Mouse (Mus musculus): ENCODE measurements around the gene Ciao2a. TPM values are rescaled to one million over a fixed set of nuclear protein-coding genes. Genes with fewer than 3 reads are reported as not detected.
A peak's percentile ranks its signal among the peaks of the same experiment; 100 is the strongest.

The Ciao2a gene
- polyA plus RNA-seq (2011; ENCODE audit: insufficient read depth, insufficient read length, low replicate concordance, missing spikeins), result 27.0 and 37.6 TPM in 2 replicates

DNA sequence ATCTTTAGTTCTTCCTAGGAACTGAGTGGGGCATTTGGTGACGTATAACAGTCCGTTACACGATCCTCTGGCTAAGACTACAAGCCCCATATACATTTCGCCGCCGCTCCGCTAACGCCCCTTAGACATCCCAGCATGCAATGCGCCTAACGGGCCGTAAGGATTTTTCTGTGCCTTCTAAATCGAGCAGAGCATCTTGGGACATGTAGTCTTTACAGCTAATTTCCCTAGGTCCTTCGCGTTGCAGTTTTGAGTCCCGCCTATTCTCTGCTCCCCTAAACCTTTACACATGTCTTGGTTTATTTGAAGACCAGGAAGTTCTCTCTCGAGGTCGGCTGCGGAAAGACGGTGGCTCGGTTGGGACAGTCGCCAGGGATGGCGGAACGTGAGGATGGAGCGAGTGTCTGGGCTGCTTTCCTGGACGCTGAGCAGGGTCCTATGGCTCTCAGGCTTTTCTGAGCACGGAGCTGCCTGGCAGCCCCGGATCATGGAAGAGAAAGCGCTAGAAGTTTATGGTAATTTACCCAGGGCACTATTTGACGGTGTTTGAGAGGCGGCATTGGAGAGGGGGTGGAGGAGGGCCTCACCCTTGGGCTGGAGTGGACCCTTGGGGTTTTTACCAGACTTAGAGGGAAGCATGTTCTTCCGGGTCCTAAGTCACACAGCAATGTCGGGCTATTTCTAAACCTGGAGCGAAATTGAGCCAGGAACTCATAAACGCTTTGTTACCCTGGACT, at the start of gene Ciao2a, which contains the start of gene Snx1:
Ciao2a (plus strand) TSS at position 156 of the 737 bp plus-strand sequence.
Snx1 (minus strand) TSS at position 132 of the 737 bp plus-strand sequence.
- WGBS, result under 1% methylated on average over 34 of the region's 34 CpGs
- H3K27ac ChIP-seq (ENCODE audit: control insufficient read depth, insufficient read depth, low read depth, low read length, poor library complexity), result peak within 1 kb of the TSS; percentile 74
- TF ChIP-seq CTCF (IDR thresholded peaks at IDR 0.05; ENCODE audit: control insufficient read depth, insufficient read depth, low read length) (no peak), POLR2A (IDR thresholded peaks at IDR 0.05; ENCODE audit: borderline replicate concordance, control insufficient read depth, low read depth, low read length) (peak; percentile 80)
- H3K4me1 ChIP-seq (ENCODE audit: control insufficient read depth, insufficient read depth, low read length), result peaks cover 3% of the 10 kb centered on the region
- peak within 1 kb of the TSS; percentile 74 for H3K4me3 ChIP-seq (replicated peaks; ENCODE audit: control insufficient read depth, low read depth, low read length)

DNA sequence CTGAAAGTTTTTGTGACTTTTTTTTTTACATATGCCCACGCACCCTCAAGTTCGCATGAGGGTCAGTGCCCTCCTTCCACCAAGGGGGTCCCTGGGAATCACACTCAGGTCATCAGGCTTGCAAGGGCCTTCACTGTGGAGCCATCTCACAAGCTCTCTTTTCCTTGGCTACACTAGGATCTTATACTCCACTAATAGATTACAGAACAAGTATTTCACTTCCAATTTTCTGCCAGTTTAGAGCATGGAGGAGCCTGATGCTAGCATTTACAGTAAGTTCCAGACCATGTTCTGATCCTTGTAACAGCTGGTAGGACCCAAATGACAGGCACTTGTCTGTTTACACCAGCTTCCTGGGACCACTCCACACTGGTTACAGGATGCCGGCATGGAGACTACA, 48.3 kb upstream of the Ciao2a start:
- Histone ChIP-seq H3K4me3 (replicated peaks; ENCODE audit: control insufficient read depth, low read depth, low read length) (no peak overlapping the region), H3K27ac (ENCODE audit: control insufficient read depth, insufficient read depth, low read depth, low read length, poor library complexity) (no peak overlapping the region), H3K4me1 (ENCODE audit: control insufficient read depth, insufficient read depth, low read length) (no peaks in the 10 kb centered on the region)
- no peak for TF ChIP-seq CTCF (IDR thresholded peaks at IDR 0.05; ENCODE audit: control insufficient read depth, insufficient read depth, low read length)
- WGBS, result 72% methylated on average over 3 of the region's 3 CpGs

DNA sequence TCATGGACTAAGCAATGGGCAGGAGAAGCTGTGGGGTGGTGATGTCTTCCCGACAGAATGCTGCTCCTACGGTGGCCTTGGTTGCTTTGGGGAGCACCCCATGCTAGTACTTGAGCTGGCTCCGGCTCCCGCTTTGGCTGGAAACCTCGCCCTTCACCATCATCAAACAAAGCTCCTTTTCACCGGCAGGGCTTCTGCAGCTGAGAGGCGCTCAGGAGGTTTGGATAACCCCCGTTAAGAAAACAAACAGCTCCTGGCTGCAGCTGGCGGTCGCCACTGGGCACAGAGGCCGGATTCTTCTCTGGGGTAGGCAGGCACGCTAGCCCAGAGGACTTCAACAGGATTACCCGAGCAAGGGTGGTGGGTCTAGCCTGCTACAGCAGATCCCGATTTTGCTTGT, 47.9 kb upstream of the Ciao2a start:
- 47% methylated on average over 14 of the region's 14 CpGs for WGBS
- no peak overlapping the region for H3K4me3 ChIP-seq (replicated peaks; ENCODE audit: control insufficient read depth, low read depth, low read length)
- no peak overlapping the region for H3K27ac ChIP-seq (ENCODE audit: control insufficient read depth, insufficient read depth, low read depth, low read length, poor library complexity)
- no peak for TF ChIP-seq POLR2A (IDR thresholded peaks at IDR 0.05; ENCODE audit: borderline replicate concordance, control insufficient read depth, low read depth, low read length)
- TF ChIP-seq CTCF (IDR thresholded peaks at IDR 0.05; ENCODE audit: control insufficient read depth, insufficient read depth, low read length), result no peak
- H3K4me1 ChIP-seq (ENCODE audit: control insufficient read depth, insufficient read depth, low read length), result no peaks in the 10 kb centered on the region

DNA sequence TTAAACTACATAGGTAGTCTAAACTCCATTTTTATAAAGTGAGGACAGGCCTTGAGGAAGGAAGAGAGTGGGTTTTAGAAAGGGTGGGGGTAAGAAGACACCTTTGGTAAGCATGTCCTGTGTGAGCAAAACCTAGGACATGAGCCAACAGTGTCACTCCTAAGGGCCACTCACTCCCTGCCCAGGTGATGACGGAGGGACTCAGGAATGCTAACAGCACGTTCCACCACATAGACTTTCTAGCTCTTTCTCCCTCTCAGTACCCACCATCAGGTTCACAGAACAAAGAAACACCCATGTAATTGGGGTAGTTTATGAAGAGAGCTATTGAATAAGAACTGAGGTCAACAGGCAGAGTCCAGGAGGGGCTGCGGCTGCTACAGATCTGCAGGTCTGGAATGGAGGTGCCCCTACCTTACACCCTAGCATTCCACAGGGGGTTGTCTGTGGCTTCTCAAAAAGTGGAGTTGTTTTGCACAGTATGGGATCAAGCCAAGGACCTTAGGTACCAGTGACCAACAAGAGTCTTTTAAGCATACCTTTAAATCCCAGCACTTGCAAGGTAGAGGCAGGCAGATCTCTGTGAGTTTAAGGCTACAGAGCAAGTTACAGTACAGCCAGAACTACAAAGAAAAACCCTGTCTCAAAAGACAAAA, 45.5 kb upstream of the Ciao2a start:
- WGBS, result 87% methylated on average over 3 of the region's 3 CpGs
- TF ChIP-seq POLR2A (IDR thresholded peaks at IDR 0.05; ENCODE audit: borderline replicate concordance, control insufficient read depth, low read depth, low read length), result no peak
- TF ChIP-seq CTCF (IDR thresholded peaks at IDR 0.05; ENCODE audit: control insufficient read depth, insufficient read depth, low read length), result no peak
- no peak overlapping the region for H3K4me3 ChIP-seq (replicated peaks; ENCODE audit: control insufficient read depth, low read depth, low read length)
- H3K27ac ChIP-seq (ENCODE audit: control insufficient read depth, insufficient read depth, low read depth, low read length, poor library complexity), result no peak overlapping the region
- H3K4me1 ChIP-seq (ENCODE audit: control insufficient read depth, insufficient read depth, low read length), result no peaks in the 10 kb centered on the region

DNA sequence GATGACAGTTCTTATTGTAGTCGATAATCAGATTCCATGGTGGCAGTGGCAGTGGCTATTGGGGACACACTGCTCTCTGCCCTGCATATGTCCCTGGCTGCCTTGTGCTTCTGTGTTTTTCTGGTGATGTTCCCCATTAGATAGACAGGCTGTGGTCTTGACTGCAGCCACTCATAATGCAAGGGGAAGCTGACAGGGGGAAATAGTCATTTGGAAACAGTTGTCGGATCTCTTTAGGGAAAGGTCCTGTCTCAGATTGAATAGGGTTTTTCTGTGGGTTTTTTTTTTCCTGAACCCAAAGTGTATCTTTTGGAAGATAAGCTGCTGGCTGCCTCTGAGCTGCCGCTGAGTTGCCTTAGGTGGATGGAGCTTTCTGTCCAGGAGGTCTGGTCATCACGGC, 44.4 kb upstream of the Ciao2a start:
- no peak for TF ChIP-seq POLR2A (IDR thresholded peaks at IDR 0.05; ENCODE audit: borderline replicate concordance, control insufficient read depth, low read depth, low read length)
- TF ChIP-seq CTCF (IDR thresholded peaks at IDR 0.05; ENCODE audit: control insufficient read depth, insufficient read depth, low read length), result no peak
- WGBS, result 59% methylated on average over 4 of the region's 4 CpGs

DNA sequence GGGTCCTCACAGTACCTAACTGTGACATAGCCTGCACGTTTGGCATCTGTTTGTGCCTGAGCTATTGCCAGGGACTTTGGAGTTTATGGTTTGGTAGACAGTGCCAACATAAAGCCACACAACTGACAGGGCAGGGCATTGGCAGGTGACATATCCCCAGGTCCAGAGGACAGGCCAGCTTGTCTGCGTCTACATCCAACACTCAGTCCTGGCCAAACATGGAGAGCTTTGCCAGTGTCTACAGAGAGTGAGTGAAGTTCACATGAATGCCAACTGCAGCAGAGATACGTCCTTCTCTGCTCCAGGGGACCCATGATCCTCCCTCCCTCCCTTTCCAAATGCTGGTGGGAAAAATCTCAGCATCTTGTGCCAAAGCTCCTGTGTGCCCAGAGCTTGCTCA, 42.2 kb upstream of the Ciao2a start:
- TF ChIP-seq POLR2A (IDR thresholded peaks at IDR 0.05; ENCODE audit: borderline replicate concordance, control insufficient read depth, low read depth, low read length) (no peak), CTCF (IDR thresholded peaks at IDR 0.05; ENCODE audit: control insufficient read depth, insufficient read depth, low read length) (no peak)
- no peaks in the 10 kb centered on the region for H3K4me1 ChIP-seq (ENCODE audit: control insufficient read depth, insufficient read depth, low read length)
- WGBS, result 84% methylated on average over 3 of the region's 3 CpGs
- H3K27ac ChIP-seq (ENCODE audit: control insufficient read depth, insufficient read depth, low read depth, low read length, poor library complexity), result no peak overlapping the region
- H3K4me3 ChIP-seq (replicated peaks; ENCODE audit: control insufficient read depth, low read depth, low read length), result no peak overlapping the region

More for the DNA sequence above, 44.4 kb upstream of the Ciao2a start:
- Histone ChIP-seq H3K4me1 (ENCODE audit: control insufficient read depth, insufficient read depth, low read length) (no peaks in the 10 kb centered on the region), H3K4me3 (replicated peaks; ENCODE audit: control insufficient read depth, low read depth, low read length) (no peak overlapping the region), H3K27ac (ENCODE audit: control insufficient read depth, insufficient read depth, low read depth, low read length, poor library complexity) (no peak overlapping the region)

DNA sequence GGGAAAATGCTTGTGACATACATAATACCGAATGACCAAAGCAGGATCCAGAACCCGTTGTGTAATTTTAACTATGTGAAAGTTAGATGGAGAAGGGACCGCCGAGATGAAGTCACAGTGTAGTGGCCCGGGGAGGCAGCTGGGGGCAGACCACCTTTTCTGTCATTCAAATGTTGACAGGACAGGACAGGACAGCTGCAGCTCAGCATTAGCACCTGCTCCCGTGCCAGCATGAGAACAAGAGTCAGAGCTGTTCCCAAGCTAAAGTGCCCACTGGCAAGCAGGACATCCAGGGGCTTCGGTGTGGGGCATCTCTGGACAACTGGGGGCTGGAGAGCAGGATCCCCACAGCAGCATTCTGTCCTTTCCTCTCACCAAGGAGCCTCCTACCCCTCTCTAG, 39.3 kb upstream of the Ciao2a start:
- TF ChIP-seq POLR2A (IDR thresholded peaks at IDR 0.05; ENCODE audit: borderline replicate concordance, control insufficient read depth, low read depth, low read length) (no peak), CTCF (IDR thresholded peaks at IDR 0.05; ENCODE audit: control insufficient read depth, insufficient read depth, low read length) (no peak)
- H3K27ac ChIP-seq (ENCODE audit: control insufficient read depth, insufficient read depth, low read depth, low read length, poor library complexity), result no peak overlapping the region
- 89% methylated on average over 7 of the region's 7 CpGs for WGBS
- H3K4me1 ChIP-seq (ENCODE audit: control insufficient read depth, insufficient read depth, low read length), result no peaks in the 10 kb centered on the region
- no peak overlapping the region for H3K4me3 ChIP-seq (replicated peaks; ENCODE audit: control insufficient read depth, low read depth, low read length)

DNA sequence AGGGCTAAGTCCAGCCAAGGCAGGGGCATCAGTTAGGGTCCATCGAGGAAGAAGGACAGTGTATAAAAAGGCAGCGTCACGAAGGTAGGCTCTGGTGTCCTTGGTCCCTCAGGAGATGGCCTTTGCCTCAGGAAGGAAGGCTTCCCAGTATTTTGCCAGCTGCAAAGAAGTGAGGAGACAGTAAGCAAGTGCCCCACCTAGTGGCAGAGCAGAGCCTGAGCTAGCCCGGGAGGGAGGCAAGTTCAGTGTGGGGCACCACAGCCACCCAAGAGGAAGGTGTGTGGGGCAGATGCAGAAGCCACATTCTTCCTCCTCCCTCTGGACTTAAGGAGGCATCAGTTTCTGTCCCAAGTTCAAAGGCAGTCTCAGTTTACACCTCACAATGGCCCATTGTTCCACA, 38.0 kb upstream of the Ciao2a start:
- WGBS, result 73% methylated on average over 4 of the region's 4 CpGs
- H3K27ac ChIP-seq (ENCODE audit: control insufficient read depth, insufficient read depth, low read depth, low read length, poor library complexity), result no peak overlapping the region

More for the DNA sequence above, 38.0 kb upstream of the Ciao2a start:
- Histone ChIP-seq H3K4me1 (ENCODE audit: control insufficient read depth, insufficient read depth, low read length) (no peaks in the 10 kb centered on the region), H3K4me3 (replicated peaks; ENCODE audit: control insufficient read depth, low read depth, low read length) (no peak overlapping the region)
- TF ChIP-seq POLR2A (IDR thresholded peaks at IDR 0.05; ENCODE audit: borderline replicate concordance, control insufficient read depth, low read depth, low read length) (no peak), CTCF (IDR thresholded peaks at IDR 0.05; ENCODE audit: control insufficient read depth, insufficient read depth, low read length) (peak; percentile 75)

All from bone marrow, adult 2 months (tissue).